Mouse (Mus musculus): ENCODE data around the gene Gm10600. TPM values are rescaled to one million over a fixed set of nuclear protein-coding genes. Genes with fewer than 3 reads are reported as not detected.
"Not testable (repeated sequence)": the region's sequence is repeated elsewhere in the genome, so short reads cannot be mapped to it uniquely, and the experiment has no call there.

Gene Gm10600
- not detected in 2 replicates for polyA plus RNA-seq (2015; fragmentation: Nextera tagmentation; extraction: Ambion mirVana)

GRCm38 (mm10) chr4:42240339-42240738, at the start of gene Gm10600:
Gene Gm10600 (plus strand): TSS chr4:42240639.
- H3K9ac ChIP-seq (replicated peaks); H3K9me3 ChIP-seq; H3K36me3 ChIP-seq; H3K27ac ChIP-seq; H3K27me3 ChIP-seq; H3K4me3 ChIP-seq (replicated peaks); H3K4me1 ChIP-seq (replicated peaks); H3K4me2 ChIP-seq (replicated peaks); ATAC-seq: not testable (repeated sequence)
- no CpG with 5 or more reads among the region's 4 CpGs for WGBS

- not testable (repeated sequence) for H3K9me3 ChIP-seq; H3K36me3 ChIP-seq; H3K4me2 ChIP-seq (replicated peaks); H3K9ac ChIP-seq (replicated peaks); H3K4me1 ChIP-seq (replicated peaks); H3K4me3 ChIP-seq (replicated peaks); H3K27me3 ChIP-seq; ATAC-seq; H3K27ac ChIP-seq
- no CpG with 5 or more reads among the region's 5 CpGs for WGBS
Observed at GRCm38 (mm10) chr4:42255467-42255866, 15.0 kb downstream of the Gm10600 start, which contains the start of gene Ccl21b. Gene Ccl21b (plus strand): TSS chr4:42255767.

Other genes starting within 250 kb of the Gm10600 start
- 0.41 and 0.63 TPM in 2 replicates for gene Gm21093, start 205.9 kb upstream of the Gm10600 start, polyA plus RNA-seq (2015; fragmentation: Nextera tagmentation; extraction: Ambion mirVana)
- gene Gm3893, start 149.4 kb upstream of the Gm10600 start, polyA plus RNA-seq (2015; fragmentation: Nextera tagmentation; extraction: Ambion mirVana) = not detected in 2 replicates
- not detected in 2 replicates for gene Gm13304, start 125.8 kb upstream of the Gm10600 start, polyA plus RNA-seq (2015; fragmentation: Nextera tagmentation; extraction: Ambion mirVana)
- gene Gm13306, start 87.2 kb upstream of the Gm10600 start, polyA plus RNA-seq (2015; fragmentation: Nextera tagmentation; extraction: Ambion mirVana) = 0.90 TPM in 1 of 2 replicates, not detected in the other
- not detected in 2 replicates for gene Gm13305, start 72.0 kb upstream of the Gm10600 start, polyA plus RNA-seq (2015; fragmentation: Nextera tagmentation; extraction: Ambion mirVana)
- gene Ccl21b, start 15.1 kb downstream of the Gm10600 start, polyA plus RNA-seq (2015; fragmentation: Nextera tagmentation; extraction: Ambion mirVana) = not detected in 2 replicates
- not detected in 2 replicates for gene Gm21953, start 53.6 kb downstream of the Gm10600 start, polyA plus RNA-seq (2015; fragmentation: Nextera tagmentation; extraction: Ambion mirVana)
- not detected in 2 replicates for gene Fam205a3, start 77.7 kb downstream of the Gm10600 start, polyA plus RNA-seq (2015; fragmentation: Nextera tagmentation; extraction: Ambion mirVana)
- gene Gm21586, start 198.7 kb downstream of the Gm10600 start, polyA plus RNA-seq (2015; fragmentation: Nextera tagmentation; extraction: Ambion mirVana) = not detected in 2 replicates
- 0.08 TPM in 1 of 2 replicates, not detected in the other for gene Gm2163, start 226.1 kb downstream of the Gm10600 start, polyA plus RNA-seq (2015; fragmentation: Nextera tagmentation; extraction: Ambion mirVana)